Comparison of ENCODE assay signal across 27 mouse cellular contexts in genomic region chr1:44849366-44849951, GRCm38 (mm10).
DNase-seq lines count a peak whose midpoint lies in the region; ATAC-seq and TF ChIP-seq lines count a peak whose summit lies in the region.
"Had no signal": no experiment of that assay in that cellular context is flagged by ENCODE, and none has a peak within 500 bp of the region (broad histone marks: within the 10 kb centered on the region; RNA-seq: fewer than 3 reads in every experiment).

No protein-coding gene starts in this region.

- peak; percentile 72 for DNase-seq in lung, embryonic 14.5 days
- no peak for DNase-seq in lung, postnatal 14 days
- peak; percentile 18 for DNase-seq in embryo, embryonic 10.5 days (ENCODE audit: low spot score)
- DNase-seq in embryo, embryonic 11.5 days (ENCODE audit: low read depth, low spot score) = peak; percentile 8
- peak; percentile 75 for DNase-seq in limb, embryonic 14.5 days (ENCODE audit: low spot score)
- DNase-seq in spleen, postnatal 14 days (ENCODE audit: low spot score in 2 of 2) = no peak
- DNase-seq in spleen, postnatal 4 days (ENCODE audit: low spot score in 2 of 2) = no peak
- DNase-seq: adrenal gland, postnatal 10 days; cerebellum, adult 2 months; cerebellum, postnatal 36 days; kidney, adult 8-10 months; kidney, postnatal 36 days; layer of hippocampus, adult 9-11 months; lung, adult 2 months; retina, postnatal 1 day; right cerebral cortex, postnatal 25 days; spleen, adult 18-20 months; thymus, postnatal 14 days had no signal

- H3K9ac ChIP-seq in lung, embryonic 14.5 days = no peak overlapping the region
- H3K9ac ChIP-seq in limb, embryonic 14.5 days (ENCODE audit: low read depth, low read length, severe bottlenecking) = no peak overlapping the region
- H3K9ac ChIP-seq: embryonic facial prominence, embryonic 15.5 days; hindbrain, embryonic 15.5 days; intestine, embryonic 15.5 days; liver, embryonic 12.5 days; midbrain, embryonic 13.5 days; neural tube, embryonic 12.5 days had no signal

- no peak for TF ChIP-seq POLR2A in limb, embryonic 14.5 days (IDR thresholded peaks at IDR 0.05; ENCODE audit: borderline replicate concordance, extremely low read depth, insufficient read depth, insufficient read length)

- H3K9me3 ChIP-seq in lung, embryonic 14.5 days (ENCODE audit: low read depth, low read length) = no peaks in the 10 kb centered on the region
- no peaks in the 10 kb centered on the region for H3K9me3 ChIP-seq in limb, embryonic 14.5 days (ENCODE audit: control insufficient read depth, low read length)
- H3K9me3 ChIP-seq: embryonic facial prominence, embryonic 15.5 days; heart, embryonic 10.5 days; hindbrain, embryonic 15.5 days; intestine, embryonic 15.5 days; liver, embryonic 12.5 days; midbrain, embryonic 13.5 days; neural tube, embryonic 12.5 days had no signal

- H3K4me3 ChIP-seq in lung, embryonic 14.5 days (ENCODE audit: low read depth, low read length) = no peak overlapping the region
- no peak overlapping the region for H3K4me3 ChIP-seq in limb, embryonic 14.5 days (replicated peaks; ENCODE audit: low read length)
- H3K4me3 ChIP-seq: embryonic facial prominence, embryonic 15.5 days; heart, embryonic 10.5 days; hindbrain, embryonic 15.5 days; intestine, embryonic 15.5 days; liver, embryonic 12.5 days; midbrain, embryonic 13.5 days; neural tube, embryonic 12.5 days had no signal

- 29% methylated on average over 4 of the region's 4 CpGs for WGBS in lung, embryonic 14.5 days
- 4% methylated on average over 4 of the region's 4 CpGs for WGBS in limb, embryonic 14.5 days

- no peaks in the 10 kb centered on the region for H3K4me1 ChIP-seq in lung, embryonic 14.5 days (ENCODE audit: insufficient read depth)
- peaks cover 4% of the 10 kb centered on the region; the same call in 1 of the 2 replicates for H3K4me1 ChIP-seq in limb, embryonic 14.5 days (ENCODE audit: control insufficient read depth, insufficient read depth, low read length)
- H3K4me1 ChIP-seq: embryonic facial prominence, embryonic 15.5 days; heart, embryonic 10.5 days; hindbrain, embryonic 15.5 days; intestine, embryonic 15.5 days; liver, embryonic 12.5 days; midbrain, embryonic 13.5 days; neural tube, embryonic 12.5 days had no signal

- H3K36me3 ChIP-seq in lung, embryonic 14.5 days (ENCODE audit: insufficient read depth) = no peaks in the 10 kb centered on the region
- no peaks in the 10 kb centered on the region for H3K36me3 ChIP-seq in limb, embryonic 14.5 days (ENCODE audit: control insufficient read depth, insufficient read depth, low read length)
- H3K36me3 ChIP-seq: embryonic facial prominence, embryonic 15.5 days; heart, embryonic 10.5 days; hindbrain, embryonic 15.5 days; intestine, embryonic 15.5 days; liver, embryonic 12.5 days; midbrain, embryonic 13.5 days; neural tube, embryonic 12.5 days had no signal

- H3K4me2 ChIP-seq in lung, embryonic 14.5 days = no peak overlapping the region
- no peak overlapping the region for H3K4me2 ChIP-seq in limb, embryonic 14.5 days (replicated peaks; ENCODE audit: low read depth, low read length, severe bottlenecking)
- H3K4me2 ChIP-seq: embryonic facial prominence, embryonic 15.5 days; hindbrain, embryonic 15.5 days; intestine, embryonic 15.5 days; liver, embryonic 12.5 days; midbrain, embryonic 13.5 days; neural tube, embryonic 12.5 days had no signal

- H3K27ac ChIP-seq in lung, embryonic 14.5 days (ENCODE audit: low read depth) = peak overlapping the region; percentile 18; the same call in 1 of the 2 replicates
- H3K27ac ChIP-seq in limb, embryonic 14.5 days (replicated peaks; ENCODE audit: low read depth, low read length) = no peak overlapping the region
- H3K27ac ChIP-seq: embryonic facial prominence, embryonic 15.5 days; heart, embryonic 10.5 days; hindbrain, embryonic 15.5 days; intestine, embryonic 15.5 days; liver, embryonic 12.5 days; midbrain, embryonic 13.5 days; neural tube, embryonic 12.5 days had no signal

- TF ChIP-seq CTCF in lung, embryonic 14.5 days (IDR thresholded peaks at IDR 0.05; ENCODE audit: low read depth) = no peak

- H3K27me3 ChIP-seq in lung, embryonic 14.5 days (ENCODE audit: insufficient read depth, low read length) = no peaks in the 10 kb centered on the region
- no peaks in the 10 kb centered on the region for H3K27me3 ChIP-seq in limb, embryonic 14.5 days (ENCODE audit: control insufficient read depth, insufficient read depth, low read length)
- H3K27me3 ChIP-seq: embryonic facial prominence, embryonic 15.5 days; hindbrain, embryonic 15.5 days; intestine, embryonic 15.5 days; liver, embryonic 12.5 days; midbrain, embryonic 13.5 days; neural tube, embryonic 12.5 days had no signal

- peak; percentile 79; the same call in 1 of the 2 replicates for ATAC-seq in lung, embryonic 14.5 days (ENCODE audit: insufficient read depth)
- ATAC-seq in limb, embryonic 14.5 days (ENCODE audit: low FRiP score, low read depth) = peak; percentile 79
- ATAC-seq: activated CD4-positive, CD25-positive, alpha-beta regulatory T cell, adult 4 months; forebrain, embryonic 14.5 days; intestine, embryonic 15.5 days; liver, embryonic 12.5 days; midbrain, embryonic 13.5 days had no signal

Comparison
In these comparisons a context has a peak if more than half of its experiments do, and no peak if none do; other contexts are left out.
1. DNase-seq: peak in lung, embryonic 14.5 days (single experiment), embryo, embryonic 10.5 days (single experiment), embryo, embryonic 11.5 days (single experiment) and limb, embryonic 14.5 days (single experiment); none in lung, postnatal 14 days (single experiment), spleen, postnatal 14 days (0 of 2) and spleen, postnatal 4 days (0 of 2).